Mouse (Mus musculus): ENCODE data around the gene Fat1. TPM values are rescaled to one million over a fixed set of nuclear protein-coding genes. Genes with fewer than 3 reads are reported as not detected.

Fat1 gene
- polyA plus RNA-seq, 1 experiment = 9.1 TPM

GRCm38 (mm10) chr8:44996493-44996892 lies 61.2 kb downstream of the Fat1 start:
- H3K4me1 ChIP-seq (ENCODE audit: control insufficient read depth, insufficient read depth, low read length) = peaks cover 2% of the 10 kb centered on the region
- H3K4me3 ChIP-seq (ENCODE audit: control insufficient read depth, low read depth, low read length) = no peak overlapping the region
- TF ChIP-seq CTCF (IDR thresholded peaks at IDR 0.05; ENCODE audit: control insufficient read depth, insufficient read depth, insufficient replicate concordance, low read depth, low read length) (no peak), POLR2A (IDR thresholded peaks at IDR 0.05; ENCODE audit: control insufficient read depth, low read depth, low read length) (no peak)

GRCm38 (mm10) chr8:44997321-44997720 lies 62.1 kb downstream of the Fat1 start:
- Histone ChIP-seq H3K27ac (ENCODE audit: control insufficient read depth, insufficient read depth, low read depth, low read length) (no peak overlapping the region; the same call in 1 of the 2 replicates), H3K4me1 (ENCODE audit: control insufficient read depth, insufficient read depth, low read length) (peaks cover 2% of the 10 kb centered on the region), H3K36me3 (ENCODE audit: control insufficient read depth, insufficient read depth, low read length) (no peaks in the 10 kb centered on the region), H3K4me3 (ENCODE audit: control insufficient read depth, low read depth, low read length) (no peak overlapping the region), H3K27me3 (ENCODE audit: control insufficient read depth, insufficient read depth, low read length) (no peaks in the 10 kb centered on the region)
- TF ChIP-seq CTCF (IDR thresholded peaks at IDR 0.05; ENCODE audit: control insufficient read depth, insufficient read depth, insufficient replicate concordance, low read depth, low read length) (no peak), POLR2A (IDR thresholded peaks at IDR 0.05; ENCODE audit: control insufficient read depth, low read depth, low read length) (no peak)

More at GRCm38 (mm10) chr8:44996493-44996892, 61.2 kb downstream of the Fat1 start:
- Histone ChIP-seq H3K27ac (ENCODE audit: control insufficient read depth, insufficient read depth, low read depth, low read length) (peak overlapping the region; percentile 53), H3K27me3 (ENCODE audit: control insufficient read depth, insufficient read depth, low read length) (no peaks in the 10 kb centered on the region), H3K36me3 (ENCODE audit: control insufficient read depth, insufficient read depth, low read length) (no peaks in the 10 kb centered on the region)

- Histone ChIP-seq H3K4me3 (ENCODE audit: control insufficient read depth, low read depth, low read length) (no peak overlapping the region), H3K36me3 (ENCODE audit: control insufficient read depth, insufficient read depth, low read length) (no peaks in the 10 kb centered on the region), H3K4me1 (ENCODE audit: control insufficient read depth, insufficient read depth, low read length) (peaks cover 2% of the 10 kb centered on the region; the same call in 1 of the 2 replicates), H3K27ac (ENCODE audit: control insufficient read depth, insufficient read depth, low read depth, low read length) (0 out of 2 replicates have a peak overlapping the region, but pooled peaks have one; percentile 71), H3K27me3 (ENCODE audit: control insufficient read depth, insufficient read depth, low read length) (no peaks in the 10 kb centered on the region)
- TF ChIP-seq POLR2A (IDR thresholded peaks at IDR 0.05; ENCODE audit: control insufficient read depth, low read depth, low read length) (no peak), CTCF (IDR thresholded peaks at IDR 0.05; ENCODE audit: control insufficient read depth, insufficient read depth, insufficient replicate concordance, low read depth, low read length) (no peak)
These were observed 62.6 kb downstream of the Fat1 start for GRCm38 (mm10) chr8:44997829-44998228.

GRCm38 (mm10) chr8:44998275-44998674 lies 63.0 kb downstream of the Fat1 start:
- TF ChIP-seq CTCF (IDR thresholded peaks at IDR 0.05; ENCODE audit: control insufficient read depth, insufficient read depth, insufficient replicate concordance, low read depth, low read length) = no peak
- TF ChIP-seq POLR2A (IDR thresholded peaks at IDR 0.05; ENCODE audit: control insufficient read depth, low read depth, low read length) = no peak
- H3K4me3 ChIP-seq (ENCODE audit: control insufficient read depth, low read depth, low read length) = no peak overlapping the region
- H3K36me3 ChIP-seq (ENCODE audit: control insufficient read depth, insufficient read depth, low read length) = no peaks in the 10 kb centered on the region
- H3K27ac ChIP-seq (ENCODE audit: control insufficient read depth, insufficient read depth, low read depth, low read length) = peak overlapping the region; percentile 71
- peaks cover 2% of the 10 kb centered on the region; the same call in 1 of the 2 replicates for H3K4me1 ChIP-seq (ENCODE audit: control insufficient read depth, insufficient read depth, low read length)
- no peaks in the 10 kb centered on the region for H3K27me3 ChIP-seq (ENCODE audit: control insufficient read depth, insufficient read depth, low read length)

GRCm38 (mm10) chr8:44998681-44999277 lies 63.5 kb downstream of the Fat1 start:
- Histone ChIP-seq H3K4me1 (ENCODE audit: control insufficient read depth, insufficient read depth, low read length) (peaks cover 2% of the 10 kb centered on the region; the same call in 1 of the 2 replicates), H3K27me3 (ENCODE audit: control insufficient read depth, insufficient read depth, low read length) (no peaks in the 10 kb centered on the region), H3K4me3 (ENCODE audit: control insufficient read depth, low read depth, low read length) (no peak overlapping the region), H3K36me3 (ENCODE audit: control insufficient read depth, insufficient read depth, low read length) (no peaks in the 10 kb centered on the region), H3K27ac (ENCODE audit: control insufficient read depth, insufficient read depth, low read depth, low read length) (peak overlapping the region; percentile 71)
- TF ChIP-seq POLR2A (IDR thresholded peaks at IDR 0.05; ENCODE audit: control insufficient read depth, low read depth, low read length) (no peak), CTCF (IDR thresholded peaks at IDR 0.05; ENCODE audit: control insufficient read depth, insufficient read depth, insufficient replicate concordance, low read depth, low read length) (no peak)

- Histone ChIP-seq H3K4me1 (ENCODE audit: control insufficient read depth, insufficient read depth, low read length) (peaks cover 2% of the 10 kb centered on the region; the same call in 1 of the 2 replicates), H3K27ac (ENCODE audit: control insufficient read depth, insufficient read depth, low read depth, low read length) (no peak overlapping the region), H3K36me3 (ENCODE audit: control insufficient read depth, insufficient read depth, low read length) (no peaks in the 10 kb centered on the region), H3K4me3 (ENCODE audit: control insufficient read depth, low read depth, low read length) (no peak overlapping the region), H3K27me3 (ENCODE audit: control insufficient read depth, insufficient read depth, low read length) (no peaks in the 10 kb centered on the region)
- TF ChIP-seq POLR2A (IDR thresholded peaks at IDR 0.05; ENCODE audit: control insufficient read depth, low read depth, low read length) (no peak), CTCF (IDR thresholded peaks at IDR 0.05; ENCODE audit: control insufficient read depth, insufficient read depth, insufficient replicate concordance, low read depth, low read length) (no peak)
These were observed 66.4 kb downstream of the Fat1 start for GRCm38 (mm10) chr8:45001577-45002197.

GRCm38 (mm10) chr8:45002686-45003085 lies 67.4 kb downstream of the Fat1 start:
- no peak for TF ChIP-seq POLR2A (IDR thresholded peaks at IDR 0.05; ENCODE audit: control insufficient read depth, low read depth, low read length)
- TF ChIP-seq CTCF (IDR thresholded peaks at IDR 0.05; ENCODE audit: control insufficient read depth, insufficient read depth, insufficient replicate concordance, low read depth, low read length) = no peak
- peaks cover 2% of the 10 kb centered on the region; the same call in 1 of the 2 replicates for H3K4me1 ChIP-seq (ENCODE audit: control insufficient read depth, insufficient read depth, low read length)
- H3K36me3 ChIP-seq (ENCODE audit: control insufficient read depth, insufficient read depth, low read length) = no peaks in the 10 kb centered on the region
- no peak overlapping the region for H3K4me3 ChIP-seq (ENCODE audit: control insufficient read depth, low read depth, low read length)
- no peaks in the 10 kb centered on the region for H3K27me3 ChIP-seq (ENCODE audit: control insufficient read depth, insufficient read depth, low read length)
- no peak overlapping the region for H3K27ac ChIP-seq (ENCODE audit: control insufficient read depth, insufficient read depth, low read depth, low read length)

All from testis, adult 2 months (tissue).